Mouse (Mus musculus) kidney, postnatal 36 days (tissue): ENCODE measurements at regions not wholly inside any gene's neighbourhood (a gene's known extent, or its start where the extent isn't known, plus 50 kb on each side); places are given as distances from the start of the nearest gene placed in this dataset.

Experiments used
- DNase-seq, 2 experiments: peaks; one replicate each; pipeline ENCODE4 v3.0.0; 2021 to 2022; ENCODE audit warnings: mixed read lengths in 2 of 2

- DNase-seq = no peak
These were observed 396.1 kb downstream of the Wdr11 start for GRCm38 (mm10) chr7:129987713-129988112.

DNA sequence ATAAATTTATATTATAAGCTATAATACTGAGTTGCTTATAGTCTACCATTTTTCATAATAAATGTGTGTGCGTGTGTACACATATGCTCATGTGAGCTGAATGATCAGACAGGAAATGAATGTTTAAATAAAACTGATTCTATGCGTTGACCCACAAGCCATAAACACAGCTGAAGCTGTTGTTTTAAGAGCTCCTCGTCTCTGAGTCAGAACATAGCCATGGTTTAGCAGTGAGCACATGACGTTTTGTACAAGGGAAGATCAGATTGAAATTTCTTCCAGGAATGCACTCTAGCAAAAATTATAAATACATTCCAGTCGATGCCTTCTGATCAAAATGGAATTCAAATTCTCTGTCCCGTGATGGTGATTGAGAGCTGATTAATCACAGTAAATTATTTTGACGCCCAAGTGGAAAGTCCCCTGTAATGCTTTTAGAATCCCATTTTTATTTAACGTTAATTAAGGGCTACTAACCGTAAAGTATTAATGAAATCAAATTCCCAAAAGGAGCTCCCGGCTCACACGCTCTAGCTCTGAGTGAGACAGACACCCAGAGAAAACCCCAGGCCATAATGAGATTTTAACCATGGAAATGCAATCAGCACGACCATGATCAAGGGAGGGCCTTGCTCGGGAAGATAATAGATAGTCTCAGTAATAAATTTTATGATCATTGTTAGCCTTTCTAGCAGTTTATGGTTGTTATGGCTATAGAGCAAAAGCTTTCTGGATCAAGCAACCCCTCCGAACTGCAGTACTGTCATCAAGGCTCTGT lies 402.0 kb downstream of the Wdr11 start:
- DNase-seq = no peak

DNA sequence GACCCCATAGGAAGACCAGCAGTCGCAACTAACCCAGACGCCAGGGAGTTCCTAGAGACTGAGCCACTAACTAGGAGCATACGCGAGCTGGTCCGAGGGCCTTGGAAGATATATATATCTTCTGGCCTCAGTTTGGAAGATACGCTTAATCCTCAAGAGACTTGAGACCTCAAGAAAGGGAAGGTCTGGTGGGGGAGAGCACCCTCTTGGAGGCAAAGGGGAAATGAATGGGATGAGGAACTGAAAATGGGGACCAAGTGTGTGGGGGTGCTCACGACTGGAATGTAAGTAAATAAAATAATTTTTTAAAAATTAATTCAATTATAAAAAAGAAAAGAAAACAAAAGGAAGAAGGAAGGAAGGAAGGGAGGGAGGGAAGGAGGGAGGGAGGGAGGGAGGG lies 403.9 kb downstream of the Wdr11 start:
- DNase-seq = no peak

DNA sequence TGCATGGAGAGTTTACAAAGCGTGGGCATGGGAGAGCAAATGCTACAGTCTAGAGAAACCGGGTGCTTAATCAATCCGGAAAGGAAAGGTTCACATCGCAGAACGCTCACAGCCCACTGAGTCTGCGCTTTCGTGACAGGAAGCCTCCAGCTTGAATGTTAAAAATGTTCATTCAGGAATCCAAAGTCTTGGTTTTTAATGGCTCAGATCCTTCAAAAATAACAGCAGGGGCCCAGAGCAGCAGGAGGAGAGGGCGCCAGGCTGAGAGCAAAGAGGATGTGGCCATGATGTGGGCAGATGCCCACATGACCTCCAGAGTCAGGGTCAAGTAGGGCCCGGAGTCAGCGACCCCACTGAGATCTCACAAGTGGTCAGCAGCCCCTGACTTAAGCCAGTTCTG lies 409.4 kb downstream of the Wdr11 start:
- peak; percentile 5 to 12 for DNase-seq

- no peak for DNase-seq
These were observed 410.3 kb downstream of the Wdr11 start for GRCm38 (mm10) chr7:130002002-130002401.

DNA sequence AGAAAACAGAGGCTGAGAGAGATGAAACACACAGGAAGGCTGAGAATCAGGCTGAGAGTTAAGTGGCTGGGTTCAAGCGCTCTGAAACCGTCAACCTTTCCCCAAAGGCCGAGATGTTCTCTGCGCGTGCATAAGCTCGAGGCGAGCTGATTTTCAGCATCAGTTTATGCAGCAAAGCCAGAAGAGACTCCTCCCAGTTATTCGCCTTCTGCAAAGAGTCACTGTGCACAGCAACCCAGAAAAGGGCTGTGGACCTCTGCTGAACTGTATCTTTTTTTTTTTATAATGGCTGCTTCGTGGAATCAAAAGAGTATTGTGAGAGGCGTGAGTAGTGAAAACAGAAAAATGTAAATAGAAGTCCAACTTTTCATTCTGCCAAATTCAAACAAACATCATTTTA lies 413.7 kb downstream of the Wdr11 start:
- DNase-seq = no peak

DNA sequence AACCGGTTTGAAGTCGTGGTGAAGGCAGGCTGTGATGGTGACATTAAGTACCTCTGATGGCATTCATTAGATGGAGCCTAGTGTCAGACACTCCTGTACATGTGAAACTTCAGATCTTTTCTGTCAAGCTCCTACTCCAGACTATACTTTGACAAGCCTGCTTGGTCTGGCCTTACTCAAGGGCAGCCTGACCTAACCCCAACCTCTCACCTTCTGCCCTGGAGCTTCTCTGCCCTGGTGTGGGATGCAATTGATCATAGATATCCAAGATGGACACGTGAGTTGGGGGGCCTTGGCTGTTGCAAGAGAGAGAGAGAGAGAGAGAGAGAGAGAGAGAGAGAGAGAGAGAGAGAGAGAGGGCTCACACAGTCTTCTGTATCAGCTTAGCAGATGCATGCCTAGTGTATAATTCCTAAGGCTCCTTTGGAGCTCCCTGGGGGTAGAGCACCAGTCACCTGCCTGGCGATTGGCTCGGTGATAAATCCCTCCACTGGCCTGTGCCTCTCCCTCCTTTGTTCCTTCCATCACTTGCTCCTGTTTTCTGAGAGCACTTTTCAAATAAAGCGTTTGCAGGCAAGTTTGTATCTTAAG lies 416.4 kb downstream of the Wdr11 start:
- no peak for DNase-seq

- DNase-seq = peak in 1 of 2 experiments; percentile 13
These were observed 417.1 kb downstream of the Wdr11 start for GRCm38 (mm10) chr7:130008591-130009418.

- DNase-seq = no peak
These were observed 420.4 kb downstream of the Wdr11 start for GRCm38 (mm10) chr7:130012067-130012466.

DNA sequence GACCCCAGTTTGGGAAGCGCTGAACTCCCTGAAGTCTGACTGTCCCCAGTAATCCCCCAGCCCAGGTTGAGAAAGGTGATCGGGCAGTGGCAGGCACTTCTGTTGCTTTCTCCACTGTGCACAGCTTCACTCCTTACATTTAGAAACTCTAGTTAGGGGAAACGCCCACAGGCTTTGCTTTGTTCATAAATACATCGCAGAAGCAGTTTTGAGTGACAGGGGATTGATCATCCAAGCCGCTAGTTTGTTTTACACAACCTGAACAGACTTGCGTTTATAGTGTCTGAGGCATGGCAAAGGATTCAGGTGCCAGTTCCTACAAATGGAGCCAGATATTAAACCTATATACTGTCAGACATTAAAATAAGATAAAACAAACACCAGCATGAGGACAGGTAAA lies 421.4 kb downstream of the Wdr11 start:
- no peak for DNase-seq

GRCm38 (mm10) chr7:130014609-130015008 lies 422.9 kb downstream of the Wdr11 start:
- DNase-seq = no peak

DNA sequence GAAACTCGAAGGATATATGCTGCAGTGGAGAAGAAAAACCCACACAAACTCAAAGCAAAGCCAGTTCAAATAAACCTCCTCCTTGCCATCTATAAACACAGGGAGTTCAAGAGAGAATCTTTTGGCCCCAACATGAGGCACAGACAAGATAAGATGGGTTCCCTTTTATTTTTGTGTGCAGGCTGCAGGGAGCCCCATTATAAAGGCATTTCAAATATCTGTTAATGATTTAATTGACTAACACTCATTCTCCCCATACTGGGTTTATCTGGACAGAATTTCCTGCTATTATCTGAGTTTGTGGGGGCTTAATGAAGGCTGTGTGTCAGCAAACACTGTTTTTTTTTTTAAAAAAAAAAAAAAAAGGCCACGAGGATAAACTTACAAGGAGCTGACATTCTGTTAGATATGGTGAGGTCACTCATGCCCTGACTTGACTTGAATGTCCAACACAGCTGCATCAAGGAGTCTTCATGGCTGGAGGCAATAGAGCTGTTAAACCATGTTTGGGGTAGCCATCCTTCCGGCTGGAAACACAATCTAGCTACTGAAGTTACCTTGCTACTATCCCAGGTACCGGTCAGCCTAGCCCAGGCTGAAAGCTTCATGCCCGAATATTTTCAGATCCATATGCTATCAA lies 423.8 kb downstream of the Wdr11 start:
- no peak for DNase-seq

DNA sequence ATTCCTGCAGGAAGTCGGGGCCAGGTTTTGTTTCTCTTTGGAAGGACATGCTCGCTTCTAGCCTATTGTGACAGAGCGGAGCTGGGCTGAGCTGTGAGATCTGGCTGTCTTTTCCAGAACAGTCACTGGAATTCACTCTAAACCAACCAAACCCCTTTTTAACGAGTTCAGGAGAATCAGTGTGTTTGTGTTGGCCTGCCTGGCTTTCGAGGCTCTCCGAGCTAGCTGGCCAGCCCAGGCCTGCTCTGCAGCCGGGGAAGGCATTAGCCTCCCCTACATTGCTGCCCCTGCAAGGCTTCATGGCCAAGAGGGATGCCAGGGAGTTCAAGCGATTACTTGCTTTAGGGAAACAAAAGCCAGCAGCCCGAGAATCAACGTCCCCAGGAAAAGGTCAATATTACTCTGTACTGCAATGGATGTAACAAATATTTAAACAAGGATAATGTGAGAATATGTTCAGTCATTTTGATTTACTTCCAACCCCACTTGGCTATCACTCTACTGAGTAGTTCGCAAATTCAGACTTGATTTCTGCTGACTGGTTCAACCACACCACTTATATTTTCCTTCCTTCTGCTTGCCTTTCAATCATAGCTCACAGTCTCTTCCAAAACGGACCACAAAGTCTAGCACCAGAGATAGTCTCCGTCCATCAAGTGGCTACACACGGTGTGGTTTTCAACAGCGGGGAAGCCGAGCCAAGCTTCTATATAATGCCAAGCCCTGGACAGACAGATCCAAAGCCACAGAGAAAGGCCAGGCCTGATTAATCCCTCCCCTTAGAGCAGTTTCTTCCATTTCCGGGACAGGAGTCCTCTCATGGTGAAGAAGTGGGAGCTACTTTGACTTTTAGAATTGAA lies 424.6 kb downstream of the Wdr11 start:
- DNase-seq = no peak

DNA sequence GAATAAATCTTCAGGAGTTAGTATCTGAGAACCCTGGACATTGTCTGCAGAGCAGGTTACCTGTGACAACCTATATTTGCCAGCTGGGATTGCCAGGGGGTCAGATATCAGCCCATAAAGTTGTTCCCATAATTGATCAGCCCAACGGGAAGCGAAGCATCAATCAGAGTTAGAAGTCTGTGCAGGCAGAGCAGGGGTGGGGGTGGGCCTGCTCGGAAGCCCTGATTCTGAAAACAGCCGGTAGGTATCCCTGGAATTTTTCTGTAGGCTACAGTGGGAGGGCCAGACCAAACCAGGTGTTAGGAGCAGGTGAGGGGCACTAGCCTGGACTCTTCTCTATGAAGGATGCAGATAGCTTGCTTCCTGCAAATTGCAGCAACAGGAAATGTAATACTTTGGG lies 427.2 kb downstream of the Wdr11 start:
- no peak for DNase-seq

GRCm38 (mm10) chr7:130028945-130029344 lies 437.3 kb downstream of the Wdr11 start:
- DNase-seq = no peak

- DNase-seq = no peak
These were observed 439.0 kb downstream of the Wdr11 start for GRCm38 (mm10) chr7:130030711-130031110.

- no peak for DNase-seq
These were observed 444.6 kb downstream of the Wdr11 start for GRCm38 (mm10) chr7:130036235-130036634.

GRCm38 (mm10) chr7:130036845-130037572 lies 445.3 kb downstream of the Wdr11 start:
- no peak for DNase-seq

GRCm38 (mm10) chr7:130037573-130037925 lies 445.9 kb downstream of the Wdr11 start:
- DNase-seq = no peak

DNA sequence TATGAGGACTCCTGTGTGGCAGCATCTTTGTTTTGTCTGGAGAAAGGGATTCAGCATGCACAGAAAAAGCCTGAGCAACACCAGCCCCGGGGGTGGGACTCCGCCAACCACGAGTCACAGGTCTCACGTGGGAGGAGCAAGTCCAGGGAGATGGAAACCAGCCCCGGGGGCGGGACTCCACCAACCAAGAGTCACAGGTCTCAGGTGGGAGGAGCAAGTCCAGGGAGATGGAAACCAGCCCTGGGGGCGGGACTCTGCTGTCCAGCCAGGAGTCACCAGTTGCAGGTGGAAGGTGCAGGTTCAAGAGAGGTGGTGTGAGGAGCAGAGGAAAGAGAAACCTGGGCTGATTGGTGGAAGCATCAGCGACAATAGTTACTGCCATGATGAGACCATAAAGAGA lies 448.9 kb downstream of the Wdr11 start:
- DNase-seq = no peak

- no peak for DNase-seq
These were observed 449.8 kb downstream of the Wdr11 start for GRCm38 (mm10) chr7:130041402-130041965.
